Mouse (Mus musculus) gastrocnemius, postnatal 25 days (tissue): Measurements from ENCODE around the gene Cdkn1a. TPM values are rescaled to one million over a fixed set of nuclear protein-coding genes. Genes with fewer than 3 reads are reported as not detected.
"Not testable (repeated sequence)": the region's sequence is repeated elsewhere in the genome, so short reads cannot be mapped to it uniquely, and the experiment has no call there.

Source experiments
- DNase-seq: peaks from one replicate; pipeline ENCODE4 v3.0.0; 2022
- total RNA-seq, 2 experiments: library from RNA; stranded (reverse); gene quantifications; 1 replicate in 1 of 2; 2 replicates in 1 of 2; pipeline ENCODE4 v1.2.3; 2021

The Cdkn1a gene
- total RNA-seq, 2 experiments from 2014 or later = 30.4 to 42.0 TPM

DNA sequence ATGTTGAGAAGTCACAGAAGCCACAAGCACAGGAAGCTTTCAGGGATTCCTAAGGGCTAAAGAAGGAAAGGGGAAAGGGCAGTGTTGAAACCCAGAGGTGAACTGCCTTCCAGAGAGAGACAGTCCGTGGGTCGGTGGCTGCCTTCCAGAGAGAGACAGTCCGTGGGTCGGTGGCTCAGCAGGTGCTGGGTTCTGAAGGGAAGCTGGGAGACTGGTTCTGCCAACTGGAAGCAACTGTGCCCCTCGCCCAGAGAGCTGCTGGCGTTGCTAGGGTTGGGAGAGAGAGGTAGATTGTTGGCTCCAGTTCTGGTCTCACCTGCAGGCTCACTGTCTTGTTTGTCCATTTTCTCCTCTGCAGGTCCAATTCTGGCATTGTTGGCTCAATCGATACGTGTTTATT is 32.3 kb upstream of the Cdkn1a start:
- DNase-seq = no peak

DNA sequence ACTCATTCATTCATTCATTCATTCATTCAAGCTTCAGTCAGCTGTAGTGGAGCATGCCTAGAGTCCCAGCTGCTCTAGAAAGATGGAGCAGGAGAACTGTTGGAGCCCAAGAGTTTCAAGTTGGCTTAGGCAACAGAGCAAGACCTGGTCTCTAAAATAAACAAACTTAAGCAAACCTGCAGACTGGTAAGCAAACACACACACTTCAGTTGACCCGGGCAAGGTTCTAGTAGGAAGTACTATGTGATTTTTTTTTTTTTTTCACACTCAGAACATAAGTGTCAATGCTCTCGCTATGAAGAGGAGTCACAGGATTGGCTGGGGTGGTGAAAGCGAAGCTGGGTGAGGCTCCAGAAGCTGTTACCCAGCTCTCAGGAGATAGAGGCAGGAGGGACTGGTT is 31.2 kb upstream of the Cdkn1a start:
- DNase-seq = no peak

DNA sequence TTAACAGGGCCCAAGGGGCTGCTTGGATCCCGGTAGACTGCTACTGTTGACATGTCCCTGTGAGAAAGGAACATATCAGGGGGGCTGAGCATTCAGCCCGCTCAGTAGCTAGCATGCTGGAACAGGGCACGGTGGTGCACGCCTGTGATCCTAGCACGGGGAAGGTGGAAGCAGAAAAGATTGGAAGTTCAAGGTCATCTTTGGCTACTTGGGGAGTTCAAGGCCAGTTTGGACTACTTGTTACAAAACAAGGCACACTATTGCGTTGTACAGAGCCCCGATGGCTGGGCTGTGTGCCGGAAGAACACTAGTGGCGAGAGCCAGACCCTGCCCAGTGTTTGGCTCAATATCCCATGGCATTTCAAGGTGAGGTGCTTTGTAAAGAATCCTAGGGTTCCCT is 29.8 kb upstream of the Cdkn1a start:
- no peak for DNase-seq

DNA sequence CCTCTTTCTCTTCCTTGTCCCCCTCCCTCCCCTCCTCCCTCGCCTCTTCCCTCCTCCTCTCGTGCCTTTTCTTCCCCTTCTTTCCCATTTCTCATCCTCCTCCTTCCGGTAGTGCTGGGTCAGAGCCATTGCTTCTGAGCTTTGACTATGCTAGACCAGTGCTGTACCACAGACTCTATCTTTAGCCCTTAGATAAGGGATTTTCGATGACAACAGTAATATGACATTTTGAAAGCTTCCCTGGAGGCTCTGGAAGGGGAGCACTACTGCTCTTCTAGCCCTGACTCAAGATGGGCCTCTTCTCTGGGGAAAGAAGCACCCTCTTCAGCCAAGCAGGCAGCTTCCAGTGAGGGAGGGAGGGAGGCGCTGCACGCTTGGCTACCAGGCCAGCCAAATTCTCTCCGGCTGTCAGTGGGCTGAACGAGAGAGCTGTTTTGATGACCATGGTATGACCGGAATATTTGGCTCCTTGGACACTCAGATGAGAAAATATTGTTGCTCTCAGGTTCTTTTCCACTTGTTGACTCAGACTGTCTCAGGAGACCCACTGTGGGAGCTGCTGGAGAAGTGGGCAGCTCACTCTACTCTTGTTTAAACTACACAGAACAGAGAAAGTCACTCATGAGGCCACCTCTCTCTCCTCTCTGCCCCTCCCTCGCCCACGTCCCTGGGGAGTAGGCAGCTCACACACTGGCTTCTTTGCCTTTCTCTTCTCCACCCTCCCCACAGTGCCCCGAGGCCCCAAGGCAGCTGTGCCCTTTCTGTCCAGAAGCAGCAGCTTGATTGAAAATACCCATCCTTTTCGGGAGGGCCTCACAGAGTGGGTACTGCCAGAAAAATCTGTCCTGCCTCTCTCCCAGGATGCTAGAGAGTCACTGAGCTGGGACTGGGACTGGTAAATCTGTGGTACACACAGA is 28.4 kb upstream of the Cdkn1a start:
- peak; percentile 55 for DNase-seq

GRCm38 (mm10) chr17:29063121-29063987 is 27.4 kb upstream of the Cdkn1a start:
- no peak for DNase-seq

- DNase-seq = no peak
Observed at GRCm38 (mm10) chr17:29063988-29064285, 26.8 kb upstream of the Cdkn1a start.

DNA sequence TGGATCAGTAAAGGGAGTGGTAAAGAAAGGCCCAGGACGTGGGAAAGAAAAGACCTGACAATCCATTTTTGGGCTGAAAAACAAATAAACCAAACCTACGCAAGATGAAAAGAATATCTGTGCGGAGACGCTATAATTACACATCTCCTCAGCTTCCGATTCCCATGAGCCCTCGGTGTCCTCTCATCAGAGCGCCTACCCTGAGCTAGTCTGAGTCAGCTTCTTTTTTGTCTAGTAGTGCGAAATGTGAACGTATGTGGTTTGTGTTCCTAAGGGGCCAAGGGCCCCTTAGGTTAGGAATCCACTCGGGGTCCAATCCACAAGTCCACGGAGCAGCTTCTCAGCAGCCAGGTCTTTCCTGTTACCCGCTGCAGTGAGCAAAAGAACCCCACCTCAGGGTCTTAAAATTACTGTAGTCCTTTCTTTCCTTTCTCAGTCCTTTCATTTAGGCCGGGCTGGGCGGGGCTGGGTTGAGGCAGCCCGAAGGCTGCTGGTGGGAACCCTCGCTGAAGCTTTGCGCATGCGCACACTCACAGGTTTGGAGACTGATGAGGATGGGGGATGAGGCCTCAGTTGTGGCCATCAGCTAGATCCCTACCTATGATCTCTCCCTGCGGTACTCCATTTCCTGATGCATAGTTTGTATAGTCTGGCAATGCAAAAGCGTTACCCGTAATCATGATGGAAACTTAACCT is 25.4 kb upstream of the Cdkn1a start:
- DNase-seq = no peak

- no peak for DNase-seq
Observed at GRCm38 (mm10) chr17:29065971-29066370, 24.8 kb upstream of the Cdkn1a start.

DNA sequence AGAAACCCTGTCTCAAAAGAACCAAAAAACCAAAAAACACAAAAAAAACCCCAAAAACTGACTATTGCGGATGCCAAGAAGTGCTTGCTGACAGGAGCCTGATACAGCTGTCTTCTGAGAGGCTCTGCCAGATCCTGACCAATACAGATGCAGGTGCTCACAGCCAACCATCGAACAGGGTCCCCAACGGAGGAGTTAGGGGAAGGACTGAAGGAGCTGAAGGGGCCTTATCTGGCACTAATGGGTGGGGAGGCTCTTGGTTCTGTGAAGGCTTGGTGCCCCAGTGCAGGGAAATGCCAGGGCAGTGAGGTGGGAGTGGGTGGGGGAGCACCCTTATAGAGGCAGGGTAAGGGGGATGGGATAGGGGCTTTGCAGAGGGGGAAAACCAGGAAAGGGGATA is 23.4 kb upstream of the Cdkn1a start:
- DNase-seq = not testable (repeated sequence)

GRCm38 (mm10) chr17:29067847-29068246 is 22.9 kb upstream of the Cdkn1a start:
- DNase-seq = no peak

GRCm38 (mm10) chr17:29069063-29069462 is 21.7 kb upstream of the Cdkn1a start:
- no peak for DNase-seq

GRCm38 (mm10) chr17:29071820-29072219 is 19.0 kb upstream of the Cdkn1a start:
- DNase-seq = no peak

GRCm38 (mm10) chr17:29072701-29073307 is 18.0 kb upstream of the Cdkn1a start:
- DNase-seq = no peak

- DNase-seq = no peak
Observed at GRCm38 (mm10) chr17:29073313-29073712, 17.5 kb upstream of the Cdkn1a start.

- no peak for DNase-seq
Observed at GRCm38 (mm10) chr17:29074085-29074484, 16.7 kb upstream of the Cdkn1a start.

GRCm38 (mm10) chr17:29076235-29076634 is 14.5 kb upstream of the Cdkn1a start:
- no peak for DNase-seq

- DNase-seq = peak; percentile 54
Observed at GRCm38 (mm10) chr17:29077786-29078509, 12.8 kb upstream of the Cdkn1a start.

DNA sequence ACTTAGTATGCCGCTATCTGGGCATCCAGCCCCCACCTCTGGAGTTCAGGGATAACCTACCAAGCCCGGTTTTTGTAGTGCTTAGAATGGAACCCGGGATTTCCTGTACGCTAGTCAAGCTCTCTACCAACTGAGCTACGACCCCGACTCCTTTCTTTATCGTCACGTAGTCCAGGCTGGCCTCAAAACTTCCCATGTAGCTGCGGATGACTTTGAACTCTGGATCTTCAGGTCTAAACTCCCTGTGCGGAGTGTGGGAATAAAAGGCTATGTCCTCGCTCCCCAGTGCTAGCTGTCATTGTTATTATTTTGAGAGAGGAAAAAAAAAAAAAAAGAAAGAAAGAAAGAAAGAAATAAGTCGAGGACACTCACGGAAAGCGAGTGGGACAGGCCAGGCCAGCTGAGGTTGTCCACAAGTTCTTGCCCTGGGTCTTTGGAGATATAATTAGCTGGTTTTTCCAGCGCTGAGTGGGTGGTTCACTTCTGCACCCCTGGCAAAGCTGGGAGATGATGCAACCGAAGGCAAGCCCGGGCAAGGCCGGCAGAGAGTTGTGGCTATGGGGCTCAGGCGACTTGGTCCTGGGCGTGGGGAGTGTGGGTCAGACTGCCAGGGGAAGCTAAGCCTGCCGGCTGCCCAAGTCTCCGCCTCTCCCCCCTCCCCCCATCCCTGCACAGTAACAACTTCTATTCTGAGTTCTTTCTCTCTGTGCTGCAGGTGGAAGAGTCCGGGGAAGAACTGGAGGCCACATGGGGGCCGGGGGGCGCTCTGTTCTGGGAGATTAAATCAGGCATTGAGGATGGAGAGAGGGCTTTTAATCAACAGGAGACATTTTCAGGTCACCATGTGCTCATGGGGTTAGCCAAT is 12.0 kb upstream of the Cdkn1a start:
- DNase-seq = peak; percentile 89

DNA sequence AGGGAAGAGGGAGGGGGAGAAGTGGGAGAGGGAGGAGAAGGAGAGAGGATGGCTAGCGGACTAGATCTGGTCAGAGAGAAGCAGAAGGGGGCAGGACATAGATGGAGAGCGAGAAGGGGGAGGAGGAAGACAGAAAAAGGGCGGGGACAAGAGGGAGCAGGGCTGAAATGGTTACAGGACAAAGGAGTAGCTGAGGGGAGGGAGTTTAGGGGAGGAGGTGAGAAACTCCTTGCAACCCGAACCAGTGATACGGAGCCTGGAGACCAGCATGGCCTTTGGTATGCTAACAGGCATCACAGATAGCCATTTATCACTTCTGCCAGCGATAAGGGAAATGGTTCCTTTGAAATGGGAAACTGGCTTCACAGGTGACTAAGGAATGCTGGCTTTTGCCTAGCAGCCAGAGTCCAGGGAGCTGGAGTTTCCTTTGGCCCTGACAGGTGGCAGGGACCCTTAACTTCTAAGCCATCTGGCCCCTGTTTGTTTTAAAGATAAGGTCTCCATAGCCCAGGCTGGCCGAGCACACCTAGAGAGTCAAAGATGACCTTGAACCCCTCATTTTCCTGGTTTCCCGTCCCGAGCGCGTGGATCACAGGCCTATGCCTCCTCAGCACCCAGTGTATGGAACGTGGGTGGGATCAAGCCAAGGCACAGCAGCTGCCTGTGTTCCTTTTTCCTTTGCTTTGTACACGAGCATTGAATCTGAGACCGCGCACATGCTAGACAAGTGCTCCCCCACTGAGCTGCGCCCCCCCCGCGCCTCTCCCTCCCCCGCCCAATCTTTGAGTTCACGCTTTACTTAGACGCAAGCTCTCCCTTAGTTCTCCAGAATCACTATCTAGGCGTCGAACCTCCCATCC is 9.8 kb upstream of the Cdkn1a start:
- DNase-seq = no peak
